Mouse (Mus musculus) kidney, postnatal 4 days (tissue): ENCODE measurements around the gene Mast4.
"Not testable (repeated sequence)": the region's sequence is repeated elsewhere in the genome, so short reads cannot be mapped to it uniquely, and the experiment has no call there.

ENCODE experiments used
- DNase-seq, 2 experiments: peaks; one replicate each; pipeline ENCODE4 v3.0.0; 2021; ENCODE audit warnings: mixed read lengths in 2 of 2

Mast4 gene

GRCm38 (mm10) chr13:102733063-102733462 lies 601.2 kb downstream of the Mast4 start:
- DNase-seq, result no peak

GRCm38 (mm10) chr13:102728951-102729350 lies 605.3 kb downstream of the Mast4 start:
- not testable (repeated sequence) for DNase-seq

DNA sequence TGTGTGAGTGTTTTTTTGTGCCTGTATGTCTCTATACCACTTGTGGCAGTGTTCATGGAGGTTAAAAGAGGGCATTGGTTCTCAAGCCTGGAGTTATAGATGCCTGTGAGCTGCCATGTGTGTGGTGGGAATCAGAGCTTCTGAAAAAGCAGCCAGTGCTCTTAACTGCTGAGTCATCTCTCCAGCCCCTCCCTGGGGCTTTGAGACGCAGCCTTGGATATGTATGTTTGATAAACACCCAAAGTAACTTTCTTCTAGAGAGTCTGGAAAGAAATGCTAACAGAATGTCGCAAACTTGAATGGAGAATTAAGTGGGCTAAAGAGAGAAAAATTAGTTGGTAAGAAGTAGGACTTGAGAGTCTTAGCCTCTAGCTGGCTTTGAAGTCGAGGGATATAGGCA lies 606.3 kb downstream of the Mast4 start:
- no peak for DNase-seq

GRCm38 (mm10) chr13:102726876-102727275 lies 607.4 kb downstream of the Mast4 start:
- DNase-seq, result no peak

DNA sequence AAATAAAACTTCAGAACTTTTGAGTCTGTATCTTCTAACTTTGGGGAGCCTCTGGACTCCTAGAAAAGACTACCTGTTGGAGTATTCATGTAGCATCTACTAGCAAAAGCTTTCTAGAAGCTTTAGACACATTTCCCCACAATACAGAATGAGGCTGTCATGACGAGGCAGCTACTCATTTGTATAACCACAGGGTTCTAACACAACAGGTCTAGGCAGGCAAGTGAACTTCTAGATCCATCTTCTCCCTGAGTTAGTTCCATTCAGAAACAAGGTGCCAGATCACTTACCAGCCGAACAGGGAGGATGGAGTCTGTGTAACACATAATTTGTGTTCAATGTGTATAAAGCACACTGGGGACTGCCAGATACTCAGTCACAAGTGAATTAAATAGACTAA lies 608.4 kb downstream of the Mast4 start:
- no peak for DNase-seq

DNA sequence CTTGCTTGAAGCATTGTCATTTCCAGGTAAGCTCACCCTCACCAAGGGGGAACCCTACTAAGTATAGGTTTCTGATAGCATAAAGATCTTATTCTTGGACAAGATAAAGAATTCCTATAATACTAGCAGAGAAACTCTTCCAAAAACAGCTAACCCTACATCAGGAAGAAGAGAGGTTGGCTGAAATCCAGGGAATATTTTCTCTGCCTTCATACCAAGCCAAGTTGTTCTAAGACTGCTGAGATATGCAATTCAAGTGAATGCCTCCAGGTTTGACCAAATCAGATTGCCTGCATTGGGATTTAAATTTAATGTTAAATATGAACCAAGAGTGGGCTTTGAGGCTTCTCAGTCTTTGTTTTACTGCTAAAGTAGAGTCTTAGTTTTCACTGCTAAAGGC lies 608.9 kb downstream of the Mast4 start:
- no peak for DNase-seq

- no peak for DNase-seq
Observed at GRCm38 (mm10) chr13:102716973-102717372, 617.3 kb downstream of the Mast4 start.

DNA sequence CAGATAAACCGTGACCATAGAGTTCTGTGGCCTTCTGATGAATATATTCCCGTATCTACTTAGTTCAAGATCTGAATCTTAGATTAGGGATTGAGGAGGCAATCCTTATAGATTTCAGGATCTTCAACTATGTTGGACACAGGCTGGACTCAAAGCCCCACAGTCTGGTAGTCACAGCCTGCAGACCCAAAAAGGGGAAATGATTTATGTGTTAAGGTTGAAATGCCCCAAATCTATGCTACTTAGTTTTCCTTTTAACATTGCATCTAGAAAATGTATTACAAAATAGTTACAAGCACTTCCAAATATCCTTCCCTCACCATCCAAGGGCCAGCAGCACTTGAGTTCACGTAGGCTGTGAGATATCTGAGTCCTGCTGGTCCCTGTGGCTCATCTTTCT lies 633.6 kb downstream of the Mast4 start:
- DNase-seq, result no peak

GRCm38 (mm10) chr13:102700176-102700575 lies 634.1 kb downstream of the Mast4 start:
- no peak for DNase-seq

GRCm38 (mm10) chr13:102698751-102699323 lies 635.5 kb downstream of the Mast4 start:
- peak; percentile 78 to 86 for DNase-seq

- no peak for DNase-seq
Observed at GRCm38 (mm10) chr13:102698335-102698734, 636.0 kb downstream of the Mast4 start.

GRCm38 (mm10) chr13:102695121-102695905 lies 639.0 kb downstream of the Mast4 start:
- DNase-seq, result no peak

- DNase-seq, result no peak
Observed at GRCm38 (mm10) chr13:102694154-102694553, 640.1 kb downstream of the Mast4 start.

GRCm38 (mm10) chr13:102693341-102693801 lies 640.9 kb downstream of the Mast4 start, which contains the start of gene Cd180:
Gene Cd180, plus strand, starts transcription at chr13:102693558.
- DNase-seq, result peak; percentile 24 to 33

GRCm38 (mm10) chr13:102691408-102692150 lies 642.7 kb downstream of the Mast4 start:
- no peak for DNase-seq

GRCm38 (mm10) chr13:102690184-102690583 lies 644.1 kb downstream of the Mast4 start:
- no peak for DNase-seq

- no peak for DNase-seq
Observed at GRCm38 (mm10) chr13:102689201-102690090, 644.9 kb downstream of the Mast4 start.

DNA sequence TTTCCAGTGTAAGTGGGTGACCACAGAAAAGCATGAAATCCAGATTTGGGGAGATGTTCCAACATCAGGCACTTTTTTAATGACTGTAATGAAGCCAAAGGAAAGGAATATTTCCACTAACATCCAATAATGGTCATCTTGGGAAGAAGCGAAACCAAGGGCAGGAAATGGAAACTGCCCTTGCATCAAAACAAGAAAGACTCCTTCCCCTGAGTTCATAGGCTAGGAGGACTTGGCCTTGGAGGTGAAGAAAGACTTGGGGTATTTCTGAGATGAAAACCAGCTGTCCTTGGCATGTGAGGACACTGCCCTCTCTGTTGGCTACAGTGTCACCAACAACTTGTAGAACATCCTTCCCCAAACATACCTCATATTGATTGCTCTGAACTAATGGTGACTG lies 646.2 kb downstream of the Mast4 start:
- DNase-seq, result no peak

GRCm38 (mm10) chr13:102684890-102685289 lies 649.4 kb downstream of the Mast4 start:
- DNase-seq, result no peak
